Mouse (Mus musculus) urinary bladder, postnatal 4 days (tissue): Measurements from ENCODE around the gene Sez6l2.

Experiments used
- DNase-seq, 2 experiments: peaks; one replicate each; pipeline ENCODE4 v3.0.0; 2021 to 2022; ENCODE audit warnings: low spot score in 2 of 2

Sez6l2 gene

GRCm38 (mm10) chr7:127008239-127009019 is 58.1 kb downstream of the Sez6l2 start:
- peak; percentile 81 to 84 for DNase-seq

- no peak for DNase-seq
Measured at GRCm38 (mm10) chr7:127009307-127010085, 59.1 kb downstream of the Sez6l2 start.

GRCm38 (mm10) chr7:127011051-127011450 is 60.7 kb downstream of the Sez6l2 start:
- no peak for DNase-seq

GRCm38 (mm10) chr7:127011717-127012116 is 61.4 kb downstream of the Sez6l2 start:
- DNase-seq: no peak

- no peak for DNase-seq
Measured at GRCm38 (mm10) chr7:127012374-127012773, 62.0 kb downstream of the Sez6l2 start.

GRCm38 (mm10) chr7:127012845-127013244 is 62.5 kb downstream of the Sez6l2 start:
- no peak for DNase-seq

GRCm38 (mm10) chr7:127013385-127013784 is 63.0 kb downstream of the Sez6l2 start:
- DNase-seq: no peak

GRCm38 (mm10) chr7:127014320-127014719 is 64.0 kb downstream of the Sez6l2 start, which contains the start of gene Mvp:
Gene Mvp (minus strand): TSS chr7:127014621.
- DNase-seq: no peak

- no peak for DNase-seq
Measured at GRCm38 (mm10) chr7:127014993-127015392, 64.6 kb downstream of the Sez6l2 start.

- DNase-seq: no peak
Measured at GRCm38 (mm10) chr7:127016081-127016480, 65.7 kb downstream of the Sez6l2 start.

- DNase-seq: no peak
Measured at GRCm38 (mm10) chr7:127016481-127016485, 65.9 kb downstream of the Sez6l2 start, which contains the start of gene Pagr1b. Gene Pagr1b (minus strand): TSS chr7:127016484.

GRCm38 (mm10) chr7:127016486-127016938 is 66.1 kb downstream of the Sez6l2 start:
- DNase-seq: no peak

- peak; percentile 94 to 95 for DNase-seq
Measured at GRCm38 (mm10) chr7:127016971-127017949, 66.9 kb downstream of the Sez6l2 start, which contains the start of gene Pagr1a. Gene Pagr1a (minus strand): TSS chr7:127017352.

- no peak for DNase-seq
Measured at GRCm38 (mm10) chr7:127017950-127018345, 67.6 kb downstream of the Sez6l2 start.

GRCm38 (mm10) chr7:127018416-127019305 is 68.3 kb downstream of the Sez6l2 start:
- DNase-seq: no peak

- DNase-seq: no peak
Measured at GRCm38 (mm10) chr7:127019306-127019960, 69.1 kb downstream of the Sez6l2 start.

GRCm38 (mm10) chr7:127020031-127020430 is 69.7 kb downstream of the Sez6l2 start:
- no peak for DNase-seq
